Mouse (Mus musculus) kidney, adult 2 months (tissue): ENCODE measurements around the gene Fbxo22. TPM values are rescaled to one million over a fixed set of nuclear protein-coding genes. Genes with fewer than 3 reads are reported as not detected.
A peak's percentile ranks its signal among the peaks of the same experiment; 100 is the strongest.
"Not testable (repeated sequence)": the region's sequence is repeated elsewhere in the genome, so short reads cannot be mapped to it uniquely, and the experiment has no call there.

Source experiments
- DNase-seq: peaks from one replicate; pipeline ENCODE4 v3.0.0; 2021
- H3K27ac ChIP-seq: fragments of 200-500 bp; 2 replicates; pipeline ENCODE4 v1.5.1; 2012; ENCODE audit warnings: low read depth, low read length, control low read depth, inconsistent platforms; ENCODE audit not compliant: insufficient read depth
- H3K27me3 ChIP-seq: fragments of 200-500 bp; replicated peaks from 2 replicates; pipeline ENCODE4 v1.6.1; 2012; ENCODE audit warnings: mild to moderate bottlenecking, moderate library complexity, low read length, inconsistent platforms; ENCODE audit not compliant: control insufficient read depth, insufficient read depth
- H3K36me3 ChIP-seq: fragments of 200-500 bp; 2 replicates; pipeline ENCODE4 v1.6.1; 2012; ENCODE audit warnings: mild to moderate bottlenecking, moderate library complexity, low read length, inconsistent platforms; ENCODE audit not compliant: control insufficient read depth, insufficient read depth
- H3K4me1 ChIP-seq: fragments of 200-500 bp; 2 replicates; pipeline ENCODE4 v1.6.1; 2011; ENCODE audit warnings: low read length; ENCODE audit not compliant: control insufficient read depth, insufficient read depth
- H3K4me3 ChIP-seq: fragments of 200-500 bp; 2 replicates; pipeline ENCODE4 v1.5.1; 2011; ENCODE audit warnings: mild to moderate bottlenecking, low read depth, low read length, control low read depth; ENCODE audit not compliant: insufficient read depth
- CTCF ChIP-seq: fragments of 200-500 bp; conservative IDR thresholded peaks from 2 replicates; pipeline ENCODE4 v1.5.1; 2011; ENCODE audit warnings: low read depth, mild to moderate bottlenecking, control low read depth, low read length, moderate library complexity, mixed read lengths; ENCODE audit not compliant: insufficient read depth, insufficient read length
- POLR2A ChIP-seq: fragments of 200-500 bp; IDR thresholded peaks from one replicate; pipeline ENCODE4 v1.6.1; 2011; ENCODE audit warnings: low read depth, low read length, control low read depth
- WGBS: fragments of 180-500 bp; shearing (Covaris S2); methylation state at CpG from one replicate; pipeline ENCODE4 v1.1.7; 2018; 5-methylcytosine and 5-hydroxymethylcytosine counted together
- polyA plus RNA-seq: library from polyadenylated mRNA; depleted of rRNA; stranded (reverse); fragments of >200 nt; gene quantifications from 2 replicates; pipeline ENCODE4 v1.2.3, GENCODE M21; 2012

The Fbxo22 gene
- polyA plus RNA-seq, 1 experiment = 27.7 TPM

DNA sequence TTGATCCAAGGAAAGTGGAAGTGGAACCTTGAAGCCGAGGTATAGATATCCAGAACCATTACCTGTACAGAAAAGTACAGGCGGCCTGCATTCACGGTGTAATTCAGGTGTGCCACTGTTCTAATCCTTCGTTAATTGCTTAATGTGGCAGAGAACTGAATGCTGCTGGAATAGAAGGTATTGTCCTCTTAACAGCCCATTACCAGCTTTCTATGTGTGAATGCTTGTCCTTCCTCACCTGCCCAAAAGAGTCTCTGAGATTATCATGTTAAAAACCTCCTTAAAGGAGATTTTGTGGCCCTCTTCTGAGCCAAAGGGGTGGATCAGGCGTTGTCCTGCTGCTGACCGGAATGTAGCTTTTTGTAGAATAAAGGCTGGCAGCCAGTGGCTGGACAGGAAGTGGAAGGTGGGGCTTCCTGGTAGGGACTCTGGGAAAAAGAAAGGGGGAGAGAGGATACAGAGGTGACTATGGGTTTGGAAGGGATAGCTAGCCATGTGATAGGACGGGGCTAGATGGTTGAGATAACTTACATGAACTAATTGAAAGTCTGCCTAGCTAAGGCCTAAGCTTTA is 16.5 kb downstream of the Fbxo22 start:
- Histone ChIP-seq H3K36me3 (peaks cover 4% of the 10 kb centered on the region), H3K27me3 (no peaks in the 10 kb centered on the region), H3K4me1 (0 out of 2 replicates have a peak, but pooled peaks cover 2% of the 10 kb centered on the region), H3K27ac (peak overlapping the region; percentile 66; the same call in 1 of the 2 replicates), H3K4me3 (no peak overlapping the region)
- DNase-seq = peak; percentile 51
- TF ChIP-seq CTCF (no peak), POLR2A (no peak)
- WGBS = 84% methylated on average over 7 of the region's 7 CpGs

DNA sequence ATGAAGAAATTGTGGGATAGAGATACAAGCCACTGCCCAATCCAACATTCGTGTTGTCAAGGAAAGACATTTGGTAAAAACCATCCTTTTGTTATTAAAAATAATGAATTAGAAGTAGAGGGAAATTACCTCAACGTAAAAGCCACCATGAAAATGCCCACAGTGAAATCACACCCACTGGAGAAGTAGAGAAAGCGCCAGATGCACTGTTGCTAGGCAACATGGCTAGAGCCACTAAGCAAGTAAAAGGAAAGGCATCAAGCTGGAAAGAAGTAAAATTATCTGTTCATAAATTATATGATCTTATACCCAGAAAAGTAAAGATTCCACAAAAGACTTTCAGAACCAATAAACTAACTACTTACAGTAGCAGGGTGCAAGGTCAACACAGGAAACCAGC is 17.5 kb downstream of the Fbxo22 start:
- 94% methylated on average over 3 of the region's 3 CpGs for WGBS
- no peak for DNase-seq
- H3K4me3 ChIP-seq = no peak overlapping the region
- 0 out of 2 replicates have a peak, but pooled peaks cover 2% of the 10 kb centered on the region for H3K4me1 ChIP-seq
- H3K27me3 ChIP-seq = no peaks in the 10 kb centered on the region
- H3K36me3 ChIP-seq = peaks cover 4% of the 10 kb centered on the region
- TF ChIP-seq CTCF (no peak), POLR2A (no peak)
- no peak overlapping the region for H3K27ac ChIP-seq

DNA sequence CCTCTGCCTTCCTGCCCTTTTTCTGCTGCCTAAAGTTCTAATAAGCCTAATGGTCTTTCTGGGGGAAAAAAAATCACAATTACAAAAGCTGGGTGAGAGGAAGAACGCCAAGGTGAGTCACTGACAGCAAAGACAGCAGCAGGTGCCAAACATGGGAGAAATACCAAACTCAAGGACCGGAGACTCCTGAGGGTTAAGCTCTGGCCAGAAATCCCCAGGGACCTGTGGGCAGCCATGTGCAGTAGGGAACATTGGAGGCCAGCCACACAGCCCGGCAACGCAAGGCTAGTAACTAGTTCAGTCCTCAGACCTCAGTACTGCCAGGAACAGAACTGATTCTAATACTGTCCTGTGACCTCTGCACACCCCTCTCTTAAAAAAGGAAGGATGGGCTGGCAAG is 19.4 kb downstream of the Fbxo22 start:
- TF ChIP-seq CTCF (no peak), POLR2A (no peak)
- Histone ChIP-seq H3K27me3 (no peaks in the 10 kb centered on the region), H3K27ac (no peak overlapping the region), H3K36me3 (peaks cover 2% of the 10 kb centered on the region; the same call in 1 of the 2 replicates), H3K4me3 (no peak overlapping the region), H3K4me1 (peaks cover 9% of the 10 kb centered on the region; the same call in 1 of the 2 replicates)
- peak; percentile 50 for DNase-seq
- 64% methylated on average over 4 of the region's 4 CpGs for WGBS

DNA sequence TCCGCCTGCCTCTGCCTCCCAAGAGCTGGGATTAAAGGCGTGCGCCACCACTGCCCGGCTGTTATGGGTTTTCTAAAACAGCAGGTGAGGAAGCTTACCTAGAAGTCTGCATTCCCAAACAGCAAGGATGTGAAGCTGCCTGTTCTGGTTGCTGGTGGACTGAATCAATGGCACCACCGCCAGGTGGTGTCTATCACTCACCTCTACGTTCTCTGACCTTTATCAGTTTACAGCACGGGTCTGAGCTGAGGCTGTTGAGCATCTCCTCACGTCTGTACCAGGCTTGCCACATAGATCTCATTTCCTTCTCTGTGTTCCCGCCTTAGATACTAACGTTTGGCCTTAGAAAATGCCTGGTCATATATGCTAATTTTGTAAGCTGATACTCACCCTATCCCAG is 20.3 kb downstream of the Fbxo22 start:
- whole genome bisulfite sequencing = 67% methylated on average over 10 of the region's 10 CpGs
- Histone ChIP-seq H3K36me3 (peaks cover 2% of the 10 kb centered on the region; the same call in 1 of the 2 replicates), H3K4me1 (peaks cover 11% of the 10 kb centered on the region; the same call in 1 of the 2 replicates), H3K4me3 (no peak overlapping the region), H3K27ac (no peak overlapping the region), H3K27me3 (no peaks in the 10 kb centered on the region)
- DNase-seq = no peak
- TF ChIP-seq POLR2A (no peak), CTCF (0 out of 2 replicates have a peak, but pooled peaks have one; percentile 14)

DNA sequence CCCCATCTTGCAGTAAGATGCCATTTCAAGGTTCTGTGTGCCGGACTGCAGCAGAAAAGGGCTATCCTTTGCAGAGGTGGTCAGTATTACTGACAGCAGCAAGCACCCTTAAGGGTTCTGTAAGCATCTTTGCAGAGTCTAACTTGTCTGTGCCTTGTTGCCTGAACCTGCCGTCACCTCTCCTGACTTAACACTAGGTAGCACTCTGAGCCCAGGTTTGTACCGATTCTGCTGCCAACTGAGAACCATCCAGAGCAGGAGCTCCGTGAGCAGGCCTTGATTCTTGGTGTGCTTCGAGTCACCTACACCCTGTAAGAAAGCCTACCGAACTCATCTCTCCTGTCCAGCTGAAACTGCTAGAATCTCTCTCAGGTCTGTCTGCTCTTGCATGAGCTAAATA is 22.8 kb downstream of the Fbxo22 start:
- DNase-seq = peak; percentile 75
- 50% methylated on average over 6 of the region's 6 CpGs for WGBS
- no peak for TF ChIP-seq POLR2A
- peak; percentile 86 for TF ChIP-seq CTCF
- no peaks in the 10 kb centered on the region for H3K36me3 ChIP-seq
- no peak overlapping the region for H3K27ac ChIP-seq
- H3K4me1 ChIP-seq = peaks cover 9% of the 10 kb centered on the region; the same call in 1 of the 2 replicates
- no peak overlapping the region for H3K4me3 ChIP-seq
- no peaks in the 10 kb centered on the region for H3K27me3 ChIP-seq

DNA sequence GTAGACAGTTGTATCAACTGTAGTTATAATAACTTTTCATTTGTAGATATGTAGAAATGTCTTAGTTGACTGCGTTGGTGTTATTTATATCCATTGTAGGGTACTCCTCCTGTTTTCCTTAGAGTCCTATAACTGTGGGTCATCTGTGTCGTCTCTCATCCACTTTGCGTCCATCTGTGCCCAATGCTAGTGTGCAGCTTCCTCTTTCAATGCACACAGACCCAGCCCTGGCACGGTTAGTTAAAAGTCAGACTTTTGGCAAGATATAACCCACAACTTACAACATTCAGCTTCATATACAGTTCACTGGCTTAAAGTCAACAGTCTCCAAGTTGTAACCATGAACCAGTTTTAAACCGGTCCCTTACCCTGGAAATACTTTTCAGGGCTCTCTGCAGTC is 23.4 kb downstream of the Fbxo22 start:
- Histone ChIP-seq H3K27me3 (no peaks in the 10 kb centered on the region), H3K4me3 (no peak overlapping the region), H3K36me3 (no peaks in the 10 kb centered on the region), H3K4me1 (peaks cover 9% of the 10 kb centered on the region; the same call in 1 of the 2 replicates), H3K27ac (no peak overlapping the region)
- no peak for TF ChIP-seq POLR2A
- TF ChIP-seq CTCF = no peak
- no peak for DNase-seq
- WGBS = 80% methylated on average over 5 of the region's 5 CpGs

DNA sequence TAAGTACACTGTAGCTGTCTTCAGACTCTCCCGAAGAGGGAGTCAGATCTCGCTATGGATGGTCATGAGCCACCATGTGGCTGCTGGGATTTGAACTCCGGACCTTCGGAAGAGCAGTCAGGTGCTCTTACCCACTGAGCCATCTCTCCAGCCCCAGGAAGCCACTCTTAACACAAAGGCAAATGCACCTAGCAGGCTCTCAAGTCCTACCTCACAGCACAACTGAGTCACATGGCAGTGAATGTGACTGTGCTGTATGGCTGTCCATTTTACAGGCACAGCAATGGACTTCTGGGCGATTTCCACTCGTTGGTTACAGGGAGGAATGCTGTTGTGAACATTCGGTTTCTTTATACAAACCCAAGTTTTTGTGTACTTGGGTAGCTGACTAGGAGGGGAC is 23.9 kb downstream of the Fbxo22 start:
- 84% methylated on average over 7 of the region's 7 CpGs for WGBS

DNA sequence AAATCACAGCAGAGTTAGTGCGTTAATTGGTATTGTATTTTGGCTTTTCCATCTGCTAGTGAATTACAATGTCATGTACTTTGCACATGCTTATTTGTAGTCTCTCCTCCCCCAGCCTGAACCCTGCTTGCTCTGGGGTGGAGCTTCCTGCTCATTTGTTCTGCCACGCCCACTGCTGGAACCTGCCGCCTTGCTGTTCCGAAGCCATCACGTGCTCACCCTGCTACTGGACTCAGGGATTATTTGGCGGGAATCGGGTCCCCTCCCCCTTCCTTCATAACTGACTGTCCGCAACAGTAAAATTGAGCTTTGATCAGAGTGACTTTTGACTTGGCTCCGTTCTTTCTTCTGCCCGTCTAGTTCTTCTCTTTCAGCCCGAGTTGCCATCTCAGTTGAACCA is 24.4 kb downstream of the Fbxo22 start:
- H3K36me3 ChIP-seq, H3K4me1 ChIP-seq, H3K4me3 ChIP-seq, H3K27me3 ChIP-seq: not testable (repeated sequence)
- H3K27ac ChIP-seq = peak overlapping the region; percentile 51; the same call in 1 of the 2 replicates
- DNase-seq = peak; percentile 92
- 34% methylated on average over 11 of the region's 11 CpGs for WGBS

More for the DNA sequence above, 23.9 kb downstream of the Fbxo22 start:
- Histone ChIP-seq H3K27me3 (no peaks in the 10 kb centered on the region), H3K4me1 (peaks cover 9% of the 10 kb centered on the region; the same call in 1 of the 2 replicates), H3K4me3 (no peak overlapping the region), H3K36me3 (no peaks in the 10 kb centered on the region), H3K27ac (peak overlapping the region; percentile 51; the same call in 1 of the 2 replicates)
- no peak for DNase-seq
- TF ChIP-seq CTCF = no peak
- no peak for TF ChIP-seq POLR2A
